Mouse (Mus musculus) left cerebral cortex, adult 8-10 months (tissue): Measurements from ENCODE around the gene Dgka. TPM values are rescaled to one million over a fixed set of nuclear protein-coding genes. Genes with fewer than 3 reads are reported as not detected.

Source experiments
- DNase-seq, 2 experiments: peaks; one replicate each; pipeline ENCODE4 v3.0.0; 2022; ENCODE audit warnings: low spot score in 2 of 2
- total RNA-seq, 4 experiments: library from RNA; stranded (reverse); gene quantifications; 2 replicates each; pipeline ENCODE4 v1.2.4; 2022

Gene Dgka
- total RNA-seq, 4 experiments from 2014 or later = 9.0 to 10.5 (median 9.6) TPM

DNA sequence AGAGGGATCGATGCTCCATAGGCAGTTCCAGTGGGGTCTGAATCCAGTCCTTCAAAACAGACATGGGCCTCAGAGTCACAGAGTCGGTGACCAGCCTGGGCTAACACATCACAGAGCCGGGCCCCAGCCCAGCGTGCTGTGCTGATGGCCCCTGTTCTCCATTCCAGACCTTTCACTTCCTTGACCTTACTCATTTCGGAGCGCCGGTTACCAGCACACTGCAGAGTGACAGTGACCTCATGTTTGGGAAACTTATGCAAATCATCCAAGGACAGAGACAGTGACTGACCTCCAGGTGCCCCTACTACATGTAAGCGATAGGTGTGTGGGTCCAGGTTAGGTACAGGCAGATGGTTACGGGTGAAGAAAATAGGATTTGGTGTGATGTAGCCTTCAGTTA lies 73.5 kb downstream of the Dgka start:
- no peak for DNase-seq

Other genes with a start within 250 kb of the Dgka start
- gene Myl6b, start 246.2 kb downstream of the Dgka start, total RNA-seq = 10 to 100 TPM; 29.9 to 33.3 (median 32.4) TPM
- 10 to 100 TPM; 11.9 to 13.7 (median 12.8) TPM for gene Esyt1, start 219.0 kb downstream of the Dgka start, total RNA-seq
- gene Zc3h10, start 197.1 kb downstream of the Dgka start, total RNA-seq = 10 to 100 TPM; 11.7 to 16.1 (median 14.8) TPM
- 1,000 to 10,000 TPM; 1,345 to 1,743 (median 1,563) TPM for gene Rpl41, start 195.6 kb downstream of the Dgka start, total RNA-seq
- 10 to 100 TPM; 57.5 to 60.9 (median 59.4) TPM for gene Pa2g4, start 178.9 kb downstream of the Dgka start, total RNA-seq
- gene Erbb3, start 155.2 kb downstream of the Dgka start, total RNA-seq = 1 to 10 TPM; 7.8 to 8.3 (median 8.2) TPM
- gene Rps26, start 118.1 kb downstream of the Dgka start, total RNA-seq = 100 to 1,000 TPM; 129 to 288 (median 207) TPM
- 10 to 100 TPM; 12.0 to 15.9 (median 13.8) TPM for gene Ikzf4, start 98.9 kb downstream of the Dgka start, total RNA-seq
- gene Suox, start 70.8 kb downstream of the Dgka start, total RNA-seq = 10 to 100 TPM; 12.7 to 14.6 (median 14.0) TPM
- gene Rab5b, start 48.6 kb downstream of the Dgka start, total RNA-seq = 100 to 1,000 TPM; 131 to 143 (median 135) TPM
- under 1 TPM; 0.40 to 0.98 (median 0.59) TPM for gene Pmel, start 40.7 kb downstream of the Dgka start, total RNA-seq
- 1 to 10 TPM; 2.5 to 5.9 (median 3.8) TPM for gene Cdk2, start 39.8 kb downstream of the Dgka start, total RNA-seq
- 10 to 100 TPM; 28.6 to 31.6 (median 30.2) TPM for gene Pym1, start 3.0 kb upstream of the Dgka start, total RNA-seq
- 1 to 10 TPM in 1 of 4 experiments, under 1 TPM in 3; 0.59 to 1.8 (median 0.85) TPM for gene Mmp19, start 46.1 kb upstream of the Dgka start, total RNA-seq
- gene Dnajc14, start 59.2 kb upstream of the Dgka start, total RNA-seq = 10 to 100 TPM; 62.4 to 73.2 (median 65.8) TPM
- 10 to 100 TPM; 10.5 to 12.0 (median 11.4) TPM for gene Tmem198b, start 59.5 kb upstream of the Dgka start, total RNA-seq
- 10 to 100 TPM; 29.7 to 35.2 (median 31.2) TPM for gene Sarnp, start 72.5 kb upstream of the Dgka start, total RNA-seq
- 1 to 10 TPM; 6.5 to 8.7 (median 7.8) TPM for gene Ormdl2, start 76.8 kb upstream of the Dgka start, total RNA-seq
- 10 to 100 TPM; 13.3 to 15.2 (median 13.9) TPM for gene Gdf11, start 146.9 kb upstream of the Dgka start, total RNA-seq
- gene Cd63, start 156.1 kb upstream of the Dgka start, total RNA-seq = 100 to 1,000 TPM in 2 of 4 experiments, 10 to 100 TPM in 2; 67.2 to 139 (median 94.1) TPM
- 10 to 100 TPM in 2 of 4 experiments, 1 to 10 TPM in 2; 5.0 to 12.3 (median 8.9) TPM for gene Rdh5, start 178.0 kb upstream of the Dgka start, total RNA-seq
- 100 to 1,000 TPM in 1 of 4 experiments, 10 to 100 TPM in 3; 83.3 to 106 (median 89.5) TPM for gene Bloc1s1, start 179.2 kb upstream of the Dgka start, total RNA-seq
- gene Itga7, start 189.0 kb upstream of the Dgka start, total RNA-seq = 10 to 100 TPM; 12.6 to 15.5 (median 13.9) TPM
- gene Mettl7b, start 216.1 kb upstream of the Dgka start, total RNA-seq = not detected
- not detected for gene Olfr9, start 244.6 kb upstream of the Dgka start, total RNA-seq